ENCODE assay signal across 12 mouse cellular contexts in the genomic region with DNA sequence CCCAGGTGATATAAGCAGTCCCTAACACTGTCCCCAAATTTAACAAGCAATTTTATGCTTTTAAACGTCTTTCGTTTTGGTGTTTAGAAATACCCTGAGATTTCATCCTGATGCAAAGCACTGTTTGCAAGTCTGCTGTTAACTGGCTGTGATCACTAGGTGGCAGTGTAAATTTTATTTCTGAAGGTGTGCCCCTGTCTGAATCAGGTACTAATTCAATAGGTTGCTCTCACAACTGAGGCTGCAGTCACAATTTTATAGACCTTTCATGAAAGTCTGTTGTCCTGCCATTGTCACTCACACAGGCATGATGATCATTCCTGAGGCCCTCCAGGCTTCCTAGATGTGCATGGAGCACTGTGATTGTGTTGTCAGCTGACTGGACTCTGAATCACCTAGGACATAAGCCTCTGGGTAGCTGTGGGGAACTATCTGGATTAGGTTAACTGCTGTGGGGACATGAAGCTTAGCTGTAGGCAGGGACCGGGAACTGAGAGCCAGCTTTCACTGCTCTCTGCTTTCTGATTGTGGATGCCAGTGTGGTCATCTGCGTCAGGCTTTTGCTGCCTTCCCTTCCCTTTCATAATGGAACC. TPM values are rescaled to one million over a fixed set of nuclear protein-coding genes. Genes with fewer than 3 reads are reported as not detected.
DNase-seq lines count a peak whose midpoint lies in the region; ATAC-seq and TF ChIP-seq lines count a peak whose summit lies in the region.
"Had no signal": no experiment of that assay in that cellular context is flagged by ENCODE, and none has a peak within 500 bp of the region (broad histone marks: within the 10 kb centered on the region; RNA-seq: fewer than 3 reads in every experiment).

No protein-coding gene starts in this region.

- H3K27me3 ChIP-seq in cerebellum, adult 2 months (ENCODE audit: control insufficient read depth, insufficient read depth, low read length), result no peaks in the 10 kb centered on the region
- H3K27me3 ChIP-seq in kidney, adult 2 months (replicated peaks; ENCODE audit: control insufficient read depth, insufficient read depth, low read length), result no peaks in the 10 kb centered on the region
- no peaks in the 10 kb centered on the region for H3K27me3 ChIP-seq in kidney, embryonic 14.5 days (ENCODE audit: control insufficient read depth, insufficient read depth, low read length)
- H3K27me3 ChIP-seq: embryonic facial prominence, embryonic 12.5 days; megakaryocyte, embryonic 14.5 days had no signal

- no peak overlapping the region for H3K4me2 ChIP-seq in kidney, embryonic 14.5 days (replicated peaks; ENCODE audit: low read depth, low read length)
- H3K4me2 ChIP-seq: embryonic facial prominence, embryonic 12.5 days had no signal

- no peak overlapping the region for H3K9ac ChIP-seq in kidney, embryonic 14.5 days (ENCODE audit: low read depth, low read length)
- H3K9ac ChIP-seq: embryonic facial prominence, embryonic 12.5 days had no signal

- H3K27ac ChIP-seq in cerebellum, adult 2 months (ENCODE audit: insufficient read depth, low read length), result no peak overlapping the region
- H3K27ac ChIP-seq in kidney, adult 2 months (ENCODE audit: insufficient read depth, low read depth, low read length), result no peak overlapping the region
- H3K27ac ChIP-seq in kidney, embryonic 14.5 days (ENCODE audit: low read depth, low read length), result no peak overlapping the region
- H3K27ac ChIP-seq: embryonic facial prominence, embryonic 12.5 days had no signal

- peak; percentile 22 to 49 for DNase-seq in cerebellum, adult 2 months
- no peak for DNase-seq in cerebellum, adult 11 months
- peak; percentile 34 for DNase-seq in kidney, adult 2 months
- peak; percentile 4 for DNase-seq in thymus, postnatal 25 days
- DNase-seq in thymus, postnatal 0 days (ENCODE audit: low spot score), result no peak
- no peak for DNase-seq in ovary, postnatal 14 days (ENCODE audit: low spot score)
- DNase-seq in left cerebral cortex, postnatal 4 days, result no peak
- DNase-seq: gastrocnemius, postnatal 36 days had no signal

- TF ChIP-seq CTCF in cerebellum, adult 2 months (IDR thresholded peaks at IDR 0.05; ENCODE audit: borderline replicate concordance, insufficient read depth, low read depth, low read length), result peak; percentile 22; the same call in 1 of the 2 replicates
- no peak for TF ChIP-seq CTCF in kidney, adult 2 months (conservative IDR thresholded peaks at IDR 0.05; ENCODE audit: insufficient read depth, insufficient read length, low read depth, low read length)

- no peaks in the 10 kb centered on the region for H3K36me3 ChIP-seq in kidney, adult 2 months (ENCODE audit: control insufficient read depth, insufficient read depth, low read length)
- H3K36me3 ChIP-seq in kidney, embryonic 14.5 days (ENCODE audit: control insufficient read depth, insufficient read depth, low read length), result no peaks in the 10 kb centered on the region
- H3K36me3 ChIP-seq: embryonic facial prominence, embryonic 12.5 days had no signal

- TF ChIP-seq POLR2A in cerebellum, adult 2 months (IDR thresholded peaks at IDR 0.05; ENCODE audit: borderline replicate concordance, insufficient read depth, low read length), result no peak
- no peak for TF ChIP-seq POLR2A in kidney, adult 2 months (IDR thresholded peaks at IDR 0.05; ENCODE audit: low read depth, low read length)

- 77% methylated on average over 4 of the region's 4 CpGs for WGBS in cerebellum, adult 2 months
- 76% methylated on average over 4 of the region's 4 CpGs for WGBS in kidney, adult 2 months
- WGBS in kidney, embryonic 14.5 days, result 81% methylated on average over 4 of the region's 4 CpGs

- intact Hi-C loops in left cerebral cortex, postnatal 4 days (cut with DNase I), result loop anchor here (5.0 kb wide), 1 partner anchor 100 kb away; no protein-coding TSS in a partner anchor

- H3K9me3 ChIP-seq in kidney, embryonic 14.5 days (ENCODE audit: control insufficient read depth, low read length), result no peaks in the 10 kb centered on the region
- H3K9me3 ChIP-seq: embryonic facial prominence, embryonic 12.5 days; megakaryocyte, embryonic 14.5 days had no signal

- no peak for ATAC-seq in kidney, embryonic 14.5 days (ENCODE audit: low FRiP score, low TSS enrichment)
- ATAC-seq: inflammation-experienced regulatory T-cells, adult 6 months had no signal

- H3K4me3 ChIP-seq in cerebellum, adult 2 months (replicated peaks; ENCODE audit: insufficient read depth, low read depth, low read length), result no peak overlapping the region
- no peak overlapping the region for H3K4me3 ChIP-seq in kidney, adult 2 months (ENCODE audit: insufficient read depth, low read depth, low read length)
- no peak overlapping the region for H3K4me3 ChIP-seq in kidney, embryonic 14.5 days (ENCODE audit: low read length)
- H3K4me3 ChIP-seq: embryonic facial prominence, embryonic 12.5 days; megakaryocyte, embryonic 14.5 days had no signal

- H3K4me1 ChIP-seq in cerebellum, adult 2 months (ENCODE audit: control insufficient read depth, insufficient read depth, low read length), result no peaks in the 10 kb centered on the region
- no peaks in the 10 kb centered on the region for H3K4me1 ChIP-seq in kidney, adult 2 months (ENCODE audit: control insufficient read depth, insufficient read depth, low read length)
- no peaks in the 10 kb centered on the region for H3K4me1 ChIP-seq in kidney, embryonic 14.5 days (ENCODE audit: control insufficient read depth, insufficient read depth, low read length)
- H3K4me1 ChIP-seq: embryonic facial prominence, embryonic 12.5 days; megakaryocyte, embryonic 14.5 days had no signal

RNA-seq across cellular contexts. Expression of gene Stx18, which starts 59.1 kb away (rescaled TPM):
- 44.8 and 52.3 TPM in 2 replicates for polyA plus RNA-seq in cerebellum, adult 2 months (2012; rRNA removed)
- polyA plus RNA-seq in kidney, adult 2 months (2012; rRNA removed), result 25.7 and 32.2 TPM in 2 replicates
- 38.3 and 46.7 TPM in 2 replicates for polyA plus RNA-seq in kidney, embryonic 14.5 days (2014; fragmentation: Nextera tagmentation; extraction: Ambion mirVana)
- 34.7 and 40.0 TPM in 2 replicates for polyA plus RNA-seq in thymus, postnatal 0 days (2015; fragmentation: Nextera tagmentation; extraction: Ambion mirVana)
- total RNA-seq in left cerebral cortex, postnatal 4 days (2021), result 10 to 100 TPM; 28.9 to 29.1 TPM

Comparison
In these comparisons a context has a peak if more than half of its experiments do, and no peak if none do; other contexts are left out.
1. DNase-seq: peak in cerebellum, adult 2 months (2 of 2), kidney, adult 2 months (single experiment) and thymus, postnatal 25 days (single experiment); none in cerebellum, adult 11 months (single experiment), thymus, postnatal 0 days (single experiment), ovary, postnatal 14 days (single experiment) and left cerebral cortex, postnatal 4 days (single experiment).